Mouse (Mus musculus) neutrophil, adult 5-6 weeks (primary cell): ENCODE results near the gene Trpm5. TPM values are rescaled to one million over a fixed set of nuclear protein-coding genes. Genes with fewer than 3 reads are reported as not detected.

Experiments used
- ATAC-seq: fragments of 151-379, 151-347 bp; 2 replicates; pipeline ENCODE4 v1.8.0; 2017; ENCODE audit warnings: mild to moderate bottlenecking, moderate TSS enrichment; ENCODE audit not compliant: insufficient number of reproducible peaks, poor library complexity, low FRiP score, severe bottlenecking; ENCODE audit errors: extremely low read depth
- total RNA-seq: library from RNA; stranded (forward); fragments of 200-1000 nt; gene quantifications from 2 replicates; pipeline ENCODE4 v1.2.3, GENCODE M21; 2017

The Trpm5 gene
- total RNA-seq, 1 experiment from 2014 or later, result not detected

DNA sequence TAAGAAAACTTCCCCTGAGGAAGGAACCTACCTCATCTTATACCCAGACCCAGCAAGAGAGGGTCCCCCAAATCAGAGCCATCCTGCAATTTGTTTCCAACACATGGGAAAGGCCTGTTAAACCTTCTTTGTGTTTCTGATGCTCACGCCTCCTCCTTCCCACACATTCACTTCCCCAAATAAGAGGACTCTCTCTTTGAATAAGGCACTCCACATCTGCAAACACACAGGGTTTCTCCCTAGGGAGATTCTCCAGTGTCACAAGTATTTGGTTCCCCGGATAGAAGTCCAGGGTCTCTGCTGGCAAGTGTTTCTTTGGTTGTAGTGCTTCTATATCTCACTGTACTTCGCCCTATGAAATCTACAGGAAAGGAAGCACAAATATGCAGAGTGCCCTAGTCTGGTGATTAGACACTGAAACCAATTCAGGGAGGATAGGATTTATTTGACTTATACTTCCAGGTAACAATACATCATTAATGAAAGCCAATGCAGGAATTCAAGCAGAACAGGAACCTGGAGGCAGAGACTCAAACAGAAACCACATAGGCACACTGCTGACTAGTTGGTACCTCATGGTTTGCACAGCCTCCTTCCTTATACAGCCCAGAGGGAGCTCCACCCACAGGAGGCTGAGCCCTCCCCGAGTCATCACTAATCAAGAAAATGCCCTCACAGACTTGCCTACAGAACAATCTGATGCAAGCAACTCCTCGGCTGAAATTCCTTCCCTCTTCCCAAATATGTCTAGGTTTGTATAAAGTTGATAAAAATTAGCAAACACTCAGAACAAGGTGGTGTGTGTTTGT is 72.9 kb downstream of the Trpm5 start:
- ATAC-seq, result no peak

DNA sequence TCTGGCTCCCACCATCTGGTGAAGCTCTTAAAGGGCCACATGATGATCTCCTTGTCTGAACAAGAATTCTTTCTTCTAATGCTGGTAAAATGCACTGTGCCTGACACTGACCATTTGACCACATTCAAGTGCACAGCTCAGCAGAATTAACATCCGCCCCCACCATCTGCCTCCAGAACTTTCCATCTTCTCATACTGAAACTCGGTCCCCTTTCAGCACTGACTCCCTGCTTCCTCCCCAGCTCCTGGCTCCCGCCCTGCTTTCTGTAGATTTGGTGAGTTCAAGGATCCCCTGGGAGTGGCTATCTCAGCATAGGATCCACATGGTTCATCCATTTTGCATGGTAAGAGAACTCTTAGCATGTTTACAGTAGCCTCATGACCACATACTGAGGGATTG is 73.7 kb downstream of the Trpm5 start:
- no peak for ATAC-seq

DNA sequence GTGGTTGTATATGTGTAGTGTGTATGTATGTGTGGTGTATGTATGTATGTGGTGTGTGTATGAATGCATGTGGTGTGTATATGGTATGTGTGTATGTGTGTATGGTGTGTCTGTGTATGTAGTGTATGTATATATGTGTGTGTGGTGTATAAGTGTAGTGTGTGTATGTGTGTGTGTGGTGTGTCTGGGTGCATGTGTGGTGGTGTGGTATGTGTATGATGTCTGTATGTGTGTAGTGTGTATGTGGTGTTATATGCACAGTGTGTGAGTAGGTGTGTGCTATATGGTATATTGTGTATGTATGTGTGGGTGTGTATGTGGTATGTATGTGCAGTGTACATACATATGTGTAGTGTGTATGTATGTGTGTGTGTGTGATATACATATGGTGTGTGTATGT is 74.4 kb downstream of the Trpm5 start:
- ATAC-seq, result no peak

Other genes with a start within 250 kb of the Trpm5 start
- gene Th, start 163.5 kb downstream of the Trpm5 start, total RNA-seq, result not detected in 2 replicates
- 0.23 and 0.37 TPM in 2 replicates for gene Ascl2, start 125.4 kb downstream of the Trpm5 start, total RNA-seq
- gene Tspan32, start 89.6 kb downstream of the Trpm5 start, total RNA-seq, result 124 and 132 TPM in 2 replicates
- gene Cd81, start 41.9 kb downstream of the Trpm5 start, total RNA-seq, result 133 and 141 TPM in 2 replicates
- 11.7 and 11.9 TPM in 2 replicates for gene Tssc4, start 25.4 kb downstream of the Trpm5 start, total RNA-seq
- gene Kcnq1, start 11.7 kb upstream of the Trpm5 start, total RNA-seq, result not detected in 2 replicates